8 mouse cellular contexts compared by ENCODE assay signal in genomic region chr8:70610796-70611771, GRCm38 (mm10). TPM values are rescaled to one million over a fixed set of nuclear protein-coding genes. Genes with fewer than 3 reads are reported as not detected.
A peak's percentile ranks its signal among the peaks of the same experiment; 100 is the strongest.
DNase-seq lines count a peak whose midpoint lies in the region; ATAC-seq and TF ChIP-seq lines count a peak whose summit lies in the region.

No protein-coding gene starts in this region.

- H3K27me3 ChIP-seq in embryonic facial prominence, embryonic 11.5 days (ENCODE audit: control insufficient read depth, insufficient read depth, low read length): no peaks in the 10 kb centered on the region
- H3K27me3 ChIP-seq in liver, embryonic 14.5 days (ENCODE audit: control insufficient read depth, insufficient read depth, low read length): no peaks in the 10 kb centered on the region
- H3K27me3 ChIP-seq in thymus, adult 2 months (ENCODE audit: control insufficient read depth, insufficient read depth, low read length): no peaks in the 10 kb centered on the region

- H3K9me3 ChIP-seq in embryonic facial prominence, embryonic 11.5 days (replicated peaks; ENCODE audit: control insufficient read depth, low read length): no peaks in the 10 kb centered on the region
- no peaks in the 10 kb centered on the region for H3K9me3 ChIP-seq in liver, embryonic 14.5 days (ENCODE audit: control insufficient read depth, low read length)

- peak overlapping the region; percentile 98 for H3K27ac ChIP-seq in embryonic facial prominence, embryonic 11.5 days (replicated peaks; ENCODE audit: low read depth, low read length)
- peak overlapping the region; percentile 75 for H3K27ac ChIP-seq in liver, embryonic 14.5 days
- H3K27ac ChIP-seq in thymus, adult 2 months (ENCODE audit: control insufficient read depth, insufficient read depth, low read length): peak overlapping the region; percentile 86

- TF ChIP-seq CTCF in liver, embryonic 14.5 days (IDR thresholded peaks at IDR 0.05; ENCODE audit: low read depth): peak; percentile 98
- TF ChIP-seq CTCF in thymus, adult 2 months (IDR thresholded peaks at IDR 0.05; ENCODE audit: borderline replicate concordance, control insufficient read depth, extremely low read depth, insufficient read depth, low read length, poor library complexity): peak; percentile 95

- no peak for TF ChIP-seq EP300 in liver, embryonic 14.5 days (IDR thresholded peaks at IDR 0.05; ENCODE audit: low read depth)

- peaks cover 11% of the 10 kb centered on the region; the same call in 1 of the 2 replicates for H3K4me1 ChIP-seq in embryonic facial prominence, embryonic 11.5 days (ENCODE audit: control insufficient read depth, insufficient read depth, low read length)
- peaks cover 22 to 29% of the 10 kb centered on the region in 2 experiments for H3K4me1 ChIP-seq in liver, embryonic 14.5 days (replicated peaks; ENCODE audit: control insufficient read depth in 2 of 2, insufficient read depth in 2 of 2, low read length in 1 of 2)
- H3K4me1 ChIP-seq in thymus, adult 2 months (replicated peaks; ENCODE audit: control insufficient read depth, insufficient read depth, low read length): peaks cover 46% of the 10 kb centered on the region

- H3K4me3 ChIP-seq in embryonic facial prominence, embryonic 11.5 days (ENCODE audit: low read depth, low read length): peak overlapping the region; percentile 39
- peak overlapping the region; percentile 62 to 63 for H3K4me3 ChIP-seq in liver, embryonic 14.5 days (ENCODE audit: insufficient read depth in 1 of 2, low read depth in 2 of 2, low read length in 2 of 2)
- H3K4me3 ChIP-seq in thymus, adult 2 months (ENCODE audit: control insufficient read depth, insufficient read depth, low read length): peak overlapping the region; percentile 59

- WGBS in embryonic facial prominence, embryonic 11.5 days: under 1% methylated on average over 54 of the region's 54 CpGs
- WGBS in liver, embryonic 14.5 days (ENCODE audit: insufficient replicate concordance): under 1% methylated on average over 54 of the region's 54 CpGs
- WGBS in thymus, adult 2 months: under 1% methylated on average over 54 of the region's 54 CpGs

- H3K4me2 ChIP-seq in embryonic facial prominence, embryonic 11.5 days (ENCODE audit: low read depth, low read length): peak overlapping the region; percentile 83
- peak overlapping the region; percentile 91 for H3K4me2 ChIP-seq in liver, embryonic 14.5 days (ENCODE audit: low read depth)

- H3K36me3 ChIP-seq in embryonic facial prominence, embryonic 11.5 days (replicated peaks; ENCODE audit: control insufficient read depth, insufficient read depth, low read depth, low read length): no peaks in the 10 kb centered on the region
- H3K36me3 ChIP-seq in liver, embryonic 14.5 days (replicated peaks; ENCODE audit: control insufficient read depth, insufficient read depth, low read depth): no peaks in the 10 kb centered on the region
- no peaks in the 10 kb centered on the region for H3K36me3 ChIP-seq in thymus, adult 2 months (ENCODE audit: control insufficient read depth, insufficient read depth, low read length)

- TF ChIP-seq POLR2A in thymus, adult 2 months (IDR thresholded peaks at IDR 0.05; ENCODE audit: control insufficient read depth, extremely low read depth, insufficient read depth, low read length, poor library complexity): no peak

- ATAC-seq in embryonic facial prominence, embryonic 11.5 days (replicated peaks; ENCODE audit: insufficient number of reproducible peaks, low FRiP score, low TSS enrichment, low read depth): no peak
- peak; percentile 53 for ATAC-seq in liver, embryonic 14.5 days (ENCODE audit: insufficient read depth)

- peak; percentile 92 to 94 for DNase-seq in B cell, adult 2 months
- peak; percentile 89 for DNase-seq in adrenal gland, adult 2 months
- peak; percentile 80 for DNase-seq in embryonic facial prominence, embryonic 11.5 days (ENCODE audit: low spot score)
- DNase-seq in heart, adult 8-10 months (ENCODE audit: low spot score): peak; percentile 89
- DNase-seq in kidney, adult 18-20 months: peak; percentile 83
- peak in 1 of 3 experiments; percentile 72 for DNase-seq in liver, embryonic 14.5 days (ENCODE audit: low read depth in 3 of 3, low spot score in 3 of 3)
- peak; percentile 68 to 83 for DNase-seq in natural killer cell, adult 2 months (ENCODE audit: low spot score in 2 of 2)
- DNase-seq in thymus, adult 2 months: peak; percentile 92

- peak overlapping the region; percentile 81 for H3K9ac ChIP-seq in embryonic facial prominence, embryonic 11.5 days (replicated peaks; ENCODE audit: low read length)
- peak overlapping the region; percentile 60 for H3K9ac ChIP-seq in liver, embryonic 14.5 days (replicated peaks)

RNA-seq across cellular contexts. Expression of gene Ssbp4, which starts 2.4 kb away (rescaled TPM):
- 100 to 1,000 TPM in 1 of 2 experiments, 10 to 100 TPM in 1; 76.2 to 110 TPM for total RNA-seq in adrenal gland, adult 2 months (2021)
- 476 and 593 TPM in 2 replicates for polyA plus RNA-seq in adrenal gland, adult 2 months (2012; rRNA removed)
- 108 and 123 TPM in 2 replicates for polyA plus RNA-seq in embryonic facial prominence, embryonic 11.5 days (2014; fragmentation: Nextera tagmentation; extraction: Ambion mirVana)
- total RNA-seq in heart, adult 8-10 months (2022): 10 to 100 TPM; 29.1 to 34.1 (median 31.3) TPM
- 36.3 and 50.8 TPM in 2 replicates for polyA plus RNA-seq in liver, embryonic 14.5 days (2012; rRNA removed)
- polyA plus RNA-seq in liver, embryonic 14.5 days (2014; fragmentation: Nextera tagmentation; extraction: Ambion mirVana): 49.5 and 61.7 TPM in 2 replicates
- 392 and 506 TPM in 2 replicates for polyA plus RNA-seq in thymus, adult 2 months (2012; rRNA removed)

RNA-seq across cellular contexts. Expression of gene Lrrc25, which starts 4.9 kb away (rescaled TPM):
- 1 to 10 TPM; 1.8 to 3.6 TPM for total RNA-seq in adrenal gland, adult 2 months (2021)
- 8.4 and 11.1 TPM in 2 replicates for polyA plus RNA-seq in adrenal gland, adult 2 months (2012; rRNA removed)
- 0.32 and 0.98 TPM in 2 replicates for polyA plus RNA-seq in embryonic facial prominence, embryonic 11.5 days (2014; fragmentation: Nextera tagmentation; extraction: Ambion mirVana)
- total RNA-seq in heart, adult 8-10 months (2022): 1 to 10 TPM; 1.4 to 2.3 (median 1.8) TPM
- polyA plus RNA-seq in liver, embryonic 14.5 days (2012; rRNA removed): 4.3 and 5.3 TPM in 2 replicates
- polyA plus RNA-seq in liver, embryonic 14.5 days (2014; fragmentation: Nextera tagmentation; extraction: Ambion mirVana): 4.7 TPM in 2 replicates
- polyA plus RNA-seq in thymus, adult 2 months (2012; rRNA removed): 15.3 and 18.5 TPM in 2 replicates

RNA-seq across cellular contexts. Expression of gene Isyna1, which starts 16.9 kb away (rescaled TPM):
- total RNA-seq in adrenal gland, adult 2 months (2021): 100 to 1,000 TPM; 103 to 199 TPM
- polyA plus RNA-seq in adrenal gland, adult 2 months (2012; rRNA removed): 344 and 376 TPM in 2 replicates
- 79.0 and 87.9 TPM in 2 replicates for polyA plus RNA-seq in embryonic facial prominence, embryonic 11.5 days (2014; fragmentation: Nextera tagmentation; extraction: Ambion mirVana)
- total RNA-seq in heart, adult 8-10 months (2022): 10 to 100 TPM; 15.5 to 37.5 (median 23.7) TPM
- 61.3 and 62.4 TPM in 2 replicates for polyA plus RNA-seq in liver, embryonic 14.5 days (2012; rRNA removed)
- polyA plus RNA-seq in liver, embryonic 14.5 days (2014; fragmentation: Nextera tagmentation; extraction: Ambion mirVana): 30.2 and 34.2 TPM in 2 replicates
- 185 and 201 TPM in 2 replicates for polyA plus RNA-seq in thymus, adult 2 months (2012; rRNA removed)

RNA-seq across cellular contexts. Expression of gene Gdf15, which starts 21.2 kb away (rescaled TPM):
- 10 to 100 TPM in 1 of 2 experiments, 1 to 10 TPM in 1; 1.3 to 44.6 TPM for total RNA-seq in adrenal gland, adult 2 months (2021)
- polyA plus RNA-seq in adrenal gland, adult 2 months (2012; rRNA removed): 18.5 and 22.2 TPM in 2 replicates
- polyA plus RNA-seq in embryonic facial prominence, embryonic 11.5 days (2014; fragmentation: Nextera tagmentation; extraction: Ambion mirVana): 0.20 TPM in 1 of 2 replicates, not detected in the other
- 1 to 10 TPM in 2 of 4 experiments, under 1 TPM in 2; 0.69 to 1.9 (median 1.2) TPM for total RNA-seq in heart, adult 8-10 months (2022)
- polyA plus RNA-seq in liver, embryonic 14.5 days (2012; rRNA removed): 6.3 and 9.0 TPM in 2 replicates
- 1.2 and 2.8 TPM in 2 replicates for polyA plus RNA-seq in liver, embryonic 14.5 days (2014; fragmentation: Nextera tagmentation; extraction: Ambion mirVana)
- 6.7 and 7.5 TPM in 2 replicates for polyA plus RNA-seq in thymus, adult 2 months (2012; rRNA removed)

RNA-seq across cellular contexts. Expression of gene Pgpep1, which starts 49.1 kb away (rescaled TPM):
- total RNA-seq in adrenal gland, adult 2 months (2021): 100 to 1,000 TPM; 115 to 127 TPM
- polyA plus RNA-seq in adrenal gland, adult 2 months (2012; rRNA removed): 115 and 117 TPM in 2 replicates
- polyA plus RNA-seq in embryonic facial prominence, embryonic 11.5 days (2014; fragmentation: Nextera tagmentation; extraction: Ambion mirVana): 59.8 and 71.3 TPM in 2 replicates
- total RNA-seq in heart, adult 8-10 months (2022): 10 to 100 TPM; 40.0 to 57.7 (median 44.4) TPM
- polyA plus RNA-seq in liver, embryonic 14.5 days (2012; rRNA removed): 7.6 and 8.6 TPM in 2 replicates
- 19.8 and 23.5 TPM in 2 replicates for polyA plus RNA-seq in liver, embryonic 14.5 days (2014; fragmentation: Nextera tagmentation; extraction: Ambion mirVana)
- polyA plus RNA-seq in thymus, adult 2 months (2012; rRNA removed): 40.7 and 41.9 TPM in 2 replicates
